Mouse (Mus musculus): ENCODE results near the gene Vmn1r159. TPM values are rescaled to one million over a fixed set of nuclear protein-coding genes. Genes with fewer than 3 reads are reported as not detected.

Vmn1r159 gene
- not detected for polyA plus RNA-seq (2014; fragmentation: Illumina TruSeq; extraction: RNeasy Lipid Tissue Mini Kit (QIAGEN cat#74804); ENCODE audit: low read depth, low replicate concordance)

GRCm38 (mm10) chr7:22843505-22843904 lies at the start of gene Vmn1r159:
Gene Vmn1r159 (minus strand): TSS chr7:22843605.

GRCm38 (mm10) chr7:22870924-22871323 lies 27.5 kb upstream of the Vmn1r159 start, which contains the start of gene Vmn1r160:
Gene Vmn1r160 (plus strand): TSS chr7:22871224.

Other genes starting within 250 kb of the Vmn1r159 start
- gene Vmn1r155, start 185.6 kb downstream of the Vmn1r159 start, polyA plus RNA-seq (2014; fragmentation: Illumina TruSeq; extraction: RNeasy Lipid Tissue Mini Kit (QIAGEN cat#74804); ENCODE audit: low read depth, low replicate concordance), result not detected
- gene Gm8693, start 151.3 kb downstream of the Vmn1r159 start, polyA plus RNA-seq (2014; fragmentation: Illumina TruSeq; extraction: RNeasy Lipid Tissue Mini Kit (QIAGEN cat#74804); ENCODE audit: low read depth, low replicate concordance), result not detected
- gene Gm4567, start 123.9 kb downstream of the Vmn1r159 start, polyA plus RNA-seq (2014; fragmentation: Illumina TruSeq; extraction: RNeasy Lipid Tissue Mini Kit (QIAGEN cat#74804); ENCODE audit: low read depth, low replicate concordance), result not detected
- not detected for gene Vmn1r157, start 81.9 kb downstream of the Vmn1r159 start, polyA plus RNA-seq (2014; fragmentation: Illumina TruSeq; extraction: RNeasy Lipid Tissue Mini Kit (QIAGEN cat#74804); ENCODE audit: low read depth, low replicate concordance)
- gene Vmn1r158, start 52.8 kb downstream of the Vmn1r159 start, polyA plus RNA-seq (2014; fragmentation: Illumina TruSeq; extraction: RNeasy Lipid Tissue Mini Kit (QIAGEN cat#74804); ENCODE audit: low read depth, low replicate concordance), result not detected
- not detected for gene Vmn1r160, start 27.6 kb upstream of the Vmn1r159 start, polyA plus RNA-seq (2014; fragmentation: Illumina TruSeq; extraction: RNeasy Lipid Tissue Mini Kit (QIAGEN cat#74804); ENCODE audit: low read depth, low replicate concordance)
- gene Gm4214, start 141.1 kb upstream of the Vmn1r159 start, polyA plus RNA-seq (2014; fragmentation: Illumina TruSeq; extraction: RNeasy Lipid Tissue Mini Kit (QIAGEN cat#74804); ENCODE audit: low read depth, low replicate concordance), result not detected
- gene Gm4216, start 176.3 kb upstream of the Vmn1r159 start, polyA plus RNA-seq (2014; fragmentation: Illumina TruSeq; extraction: RNeasy Lipid Tissue Mini Kit (QIAGEN cat#74804); ENCODE audit: low read depth, low replicate concordance), result not detected
- gene Vmn1r163, start 211.9 kb upstream of the Vmn1r159 start, polyA plus RNA-seq (2014; fragmentation: Illumina TruSeq; extraction: RNeasy Lipid Tissue Mini Kit (QIAGEN cat#74804); ENCODE audit: low read depth, low replicate concordance), result not detected
- gene Gm8720, start 223.9 kb upstream of the Vmn1r159 start, polyA plus RNA-seq (2014; fragmentation: Illumina TruSeq; extraction: RNeasy Lipid Tissue Mini Kit (QIAGEN cat#74804); ENCODE audit: low read depth, low replicate concordance), result not detected